Mouse (Mus musculus) left cerebral cortex, adult 9 months (tissue): Measurements from ENCODE around the gene Ifitm1.
"Not testable (repeated sequence)": the region's sequence is repeated elsewhere in the genome, so short reads cannot be mapped to it uniquely, and the experiment has no call there.

Experiments
- DNase-seq, 2 experiments: peaks; one replicate each; pipeline ENCODE4 v3.0.0; 2022; ENCODE audit warnings: low spot score in 2 of 2

Gene Ifitm1

GRCm38 (mm10) chr7:140974940-140975339, 7.9 kb downstream of the Ifitm1 start:
- DNase-seq = no peak

DNA sequence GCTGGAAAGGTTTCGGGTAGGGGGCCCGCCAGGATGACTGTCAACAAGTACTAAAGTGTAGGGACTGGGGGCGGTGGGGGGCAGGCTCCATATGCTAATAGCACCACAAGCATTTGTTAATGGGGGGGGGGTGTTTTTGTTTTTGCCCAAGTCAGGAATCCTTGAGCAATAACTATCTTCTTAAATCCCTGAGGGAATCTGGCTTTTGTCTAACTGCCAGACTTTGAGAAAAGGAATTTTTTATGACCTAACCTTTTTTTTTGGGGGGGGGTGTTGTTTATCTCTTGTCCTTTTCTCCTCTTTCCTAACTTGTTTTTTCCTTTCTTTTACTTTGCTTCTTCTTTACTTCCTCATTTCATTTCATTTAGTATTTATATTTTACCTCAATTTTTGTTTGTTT, 8.4 kb downstream of the Ifitm1 start:
- DNase-seq = no peak

DNA sequence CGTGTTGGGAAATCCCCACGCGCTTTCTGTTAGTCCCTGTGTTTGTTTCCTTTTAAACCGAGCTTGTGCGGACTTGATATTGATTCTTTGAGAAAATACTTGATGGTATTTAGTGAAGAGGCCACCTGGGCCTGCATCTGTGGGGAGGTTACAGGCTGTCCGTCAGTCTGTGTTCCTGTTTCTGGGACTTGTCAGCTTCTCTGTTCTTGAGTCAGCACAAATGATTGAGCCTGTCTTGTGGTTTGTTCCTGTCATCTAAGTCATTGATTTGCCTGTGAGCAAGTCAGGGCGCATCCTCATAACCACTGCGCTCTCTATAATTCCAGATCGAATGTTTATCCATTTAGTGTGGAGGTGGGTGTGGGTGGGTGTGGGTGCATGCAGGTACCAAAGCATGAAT, 9.7 kb downstream of the Ifitm1 start:
- DNase-seq = not testable (repeated sequence)

DNA sequence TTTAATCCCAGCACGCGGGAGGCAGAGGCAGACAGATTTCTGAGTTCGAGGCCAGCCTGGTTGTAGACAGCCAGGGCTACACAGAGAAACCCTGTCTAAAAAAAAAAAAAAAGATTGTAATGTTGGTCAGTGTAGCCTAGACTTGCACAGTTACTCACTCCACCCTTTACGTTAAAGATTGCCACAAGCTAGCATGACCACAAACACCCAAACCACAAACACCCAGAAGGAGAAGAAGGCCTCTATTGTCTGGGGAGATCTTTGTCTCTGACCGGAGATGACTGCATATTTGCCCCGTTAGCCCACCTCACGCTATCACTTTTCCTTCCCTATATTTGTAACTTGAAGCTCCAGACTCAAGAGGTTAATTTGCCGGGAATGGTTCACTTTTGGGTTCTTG, 14.7 kb downstream of the Ifitm1 start:
- no peak for DNase-seq

DNA sequence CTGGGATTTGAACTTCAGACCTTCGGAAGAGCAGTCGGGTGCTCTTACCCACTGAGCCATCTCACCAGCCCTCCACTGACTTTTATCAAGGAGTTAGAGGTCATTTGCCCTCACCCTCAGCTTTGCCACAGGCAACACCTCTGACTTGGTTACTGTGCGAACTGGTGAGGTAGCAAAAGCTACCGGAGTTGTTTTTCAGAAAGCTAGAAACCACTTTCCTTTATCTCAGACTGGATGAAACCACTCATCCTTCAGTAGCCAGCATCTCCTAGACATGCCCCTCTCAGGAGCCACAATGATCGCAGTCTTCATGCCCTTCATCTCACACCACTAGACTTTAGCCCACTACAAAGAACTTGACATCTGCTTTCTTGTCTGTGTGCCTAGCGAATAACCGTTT, 15.9 kb downstream of the Ifitm1 start:
- no peak for DNase-seq

- peak in 1 of 2 experiments; percentile 57 for DNase-seq
Measured at GRCm38 (mm10) chr7:140987182-140988138, 20.4 kb downstream of the Ifitm1 start.

GRCm38 (mm10) chr7:140989022-140989421, 22.0 kb downstream of the Ifitm1 start:
- DNase-seq = no peak

GRCm38 (mm10) chr7:140990185-140990584, 23.2 kb downstream of the Ifitm1 start:
- DNase-seq = no peak

DNA sequence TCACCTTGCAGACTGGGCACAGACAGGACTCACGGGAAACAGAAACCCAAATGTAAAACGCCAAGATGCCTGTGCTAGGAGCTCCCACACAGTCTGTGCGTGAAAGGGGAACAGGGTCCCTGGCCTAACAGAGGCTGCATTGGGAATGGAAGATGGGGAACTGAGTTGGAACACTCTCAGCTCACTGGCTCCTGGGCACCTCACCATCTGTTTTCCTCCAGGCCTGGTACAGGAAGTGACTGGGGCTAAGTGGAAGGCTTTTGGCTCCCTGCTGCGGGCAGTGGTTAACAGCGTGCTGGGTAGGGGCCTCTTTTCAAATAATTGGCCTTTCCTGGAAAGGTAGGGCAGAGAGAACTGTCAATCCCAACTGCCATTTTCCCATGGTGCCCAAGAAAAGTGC, 23.6 kb downstream of the Ifitm1 start:
- DNase-seq = no peak

DNA sequence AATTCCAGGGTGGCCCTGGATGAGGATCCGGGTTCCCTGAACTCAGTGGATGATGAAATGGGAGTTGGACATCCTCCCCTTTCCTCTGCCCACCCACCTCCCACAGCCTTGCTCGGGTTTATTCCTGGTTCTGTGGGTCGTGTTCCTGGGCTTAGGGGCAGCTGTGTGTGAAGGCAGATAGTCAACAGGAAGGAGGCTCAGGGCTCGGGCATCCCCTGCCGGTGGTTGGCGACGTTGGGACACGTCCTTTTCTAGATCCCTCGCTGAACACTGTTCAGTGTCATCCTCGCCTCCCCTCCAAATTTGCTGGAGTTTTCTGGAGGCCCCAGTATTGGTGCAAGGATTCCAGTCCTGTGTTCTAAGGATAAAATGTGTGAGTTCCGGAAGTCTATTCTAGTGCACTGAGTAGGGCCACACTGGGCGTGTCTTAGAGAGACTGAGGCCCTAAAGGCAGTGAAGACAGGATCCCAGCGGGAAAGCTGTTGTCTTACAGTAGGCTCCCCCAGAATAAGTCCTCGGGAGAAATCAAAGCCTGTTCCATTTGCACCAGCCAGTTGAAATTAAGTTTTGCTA, 24.2 kb downstream of the Ifitm1 start:
- DNase-seq = no peak

DNA sequence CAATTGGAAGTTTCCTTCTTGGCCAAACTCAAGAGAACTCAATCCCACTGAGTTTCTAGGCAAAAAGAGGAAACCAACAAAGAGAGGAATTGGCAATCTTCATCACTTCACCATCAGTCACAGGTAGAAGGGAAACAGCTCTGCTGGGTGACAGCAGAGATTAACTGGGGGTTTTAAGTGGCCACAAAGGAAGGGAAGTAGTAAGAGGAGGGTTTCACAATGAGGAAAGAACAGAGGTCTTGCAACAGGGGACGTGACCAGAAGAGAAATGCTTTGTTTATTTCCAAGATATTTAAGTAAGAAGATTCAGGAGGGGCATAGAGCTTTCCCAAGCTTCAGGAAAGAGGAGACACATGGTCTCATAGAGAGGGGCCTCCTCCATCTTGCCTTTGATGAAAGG, 30.8 kb downstream of the Ifitm1 start:
- no peak for DNase-seq

GRCm38 (mm10) chr7:140998853-140999700, 32.1 kb downstream of the Ifitm1 start:
- no peak for DNase-seq

DNA sequence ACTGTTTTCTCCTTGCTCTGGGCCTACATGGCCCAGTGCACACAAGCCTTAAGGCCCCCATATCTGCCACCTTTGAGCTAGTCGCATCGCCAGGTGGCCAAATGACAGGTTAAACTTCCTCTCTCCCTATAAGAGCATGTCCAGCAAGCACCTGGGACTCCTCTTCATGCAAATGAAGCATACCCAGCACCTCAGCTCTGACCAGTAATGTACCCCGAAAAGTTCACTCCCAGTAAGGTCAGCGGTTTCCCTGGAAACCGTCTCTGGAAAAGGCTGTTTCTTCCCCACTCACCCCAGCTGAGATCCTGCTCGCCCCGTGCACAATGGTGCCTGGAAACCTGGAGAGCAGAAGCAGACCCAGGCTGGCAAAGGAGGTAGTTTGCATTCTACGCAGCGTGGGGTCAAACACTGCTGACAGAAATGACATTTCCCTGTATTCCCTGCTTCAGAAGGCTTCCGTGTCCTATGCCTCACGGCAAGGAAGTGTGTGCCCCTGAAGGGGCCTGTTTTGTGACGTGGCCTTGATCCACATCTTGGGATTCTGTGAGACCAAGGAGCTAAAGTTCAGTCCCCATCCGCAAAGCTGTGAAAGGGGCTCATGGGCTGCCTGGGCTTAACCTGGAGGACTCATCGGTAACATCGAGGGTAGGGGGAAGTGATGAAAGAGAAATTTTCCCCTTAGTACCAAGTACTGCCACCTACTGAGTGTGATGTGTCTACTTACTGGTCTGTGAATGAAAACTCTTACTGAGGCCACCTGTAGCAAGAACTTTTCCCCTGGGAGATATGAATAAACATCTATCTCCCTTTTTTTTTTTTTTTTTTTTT, 34.1 kb downstream of the Ifitm1 start:
- DNase-seq = no peak

GRCm38 (mm10) chr7:141003248-141004010, 36.4 kb downstream of the Ifitm1 start:
- no peak for DNase-seq

GRCm38 (mm10) chr7:141006446-141006845, 39.4 kb downstream of the Ifitm1 start:
- no peak for DNase-seq

DNA sequence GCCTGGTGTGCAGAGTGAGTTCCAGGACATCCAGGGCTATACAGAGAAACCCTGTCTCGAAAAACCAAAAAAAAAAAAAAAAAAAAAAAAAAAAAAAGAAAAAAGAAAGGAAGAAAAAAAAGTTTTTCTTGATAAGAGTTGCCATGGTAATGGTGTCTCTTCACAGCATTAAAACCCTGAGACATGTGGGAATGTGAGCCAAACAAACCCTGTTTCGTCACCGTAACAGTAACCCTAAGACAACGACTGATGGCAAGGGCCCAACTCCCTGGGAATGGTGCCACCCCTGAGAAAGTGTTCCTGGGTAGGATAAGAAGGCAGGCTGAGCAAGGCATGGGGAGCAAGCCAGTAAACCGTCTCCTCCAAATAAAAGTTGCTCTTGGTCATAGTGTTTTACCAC, 39.9 kb downstream of the Ifitm1 start:
- DNase-seq = peak in 1 of 2 experiments; percentile 28

DNA sequence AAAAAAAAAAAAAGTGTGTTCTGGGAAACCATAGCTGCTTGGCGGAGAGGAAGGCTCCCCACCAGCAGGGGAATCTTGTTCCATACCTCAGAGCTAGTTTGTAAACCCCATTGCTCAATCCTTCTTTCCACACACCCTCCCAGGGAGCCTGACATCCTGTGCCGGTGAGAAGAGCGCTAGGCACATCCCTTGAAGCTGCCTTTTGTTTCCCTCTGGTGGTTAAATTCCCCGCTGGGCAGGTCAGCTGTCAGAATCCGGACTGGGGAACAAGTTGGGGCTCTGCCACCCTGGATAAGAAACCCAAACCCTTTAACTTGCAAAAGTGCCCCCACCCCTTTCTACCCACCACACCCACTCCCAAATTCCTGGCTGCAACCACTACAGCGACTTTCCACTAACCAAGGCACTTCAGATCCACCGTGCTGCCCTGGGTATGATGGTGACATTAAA, 41.3 kb downstream of the Ifitm1 start:
- DNase-seq = no peak

DNA sequence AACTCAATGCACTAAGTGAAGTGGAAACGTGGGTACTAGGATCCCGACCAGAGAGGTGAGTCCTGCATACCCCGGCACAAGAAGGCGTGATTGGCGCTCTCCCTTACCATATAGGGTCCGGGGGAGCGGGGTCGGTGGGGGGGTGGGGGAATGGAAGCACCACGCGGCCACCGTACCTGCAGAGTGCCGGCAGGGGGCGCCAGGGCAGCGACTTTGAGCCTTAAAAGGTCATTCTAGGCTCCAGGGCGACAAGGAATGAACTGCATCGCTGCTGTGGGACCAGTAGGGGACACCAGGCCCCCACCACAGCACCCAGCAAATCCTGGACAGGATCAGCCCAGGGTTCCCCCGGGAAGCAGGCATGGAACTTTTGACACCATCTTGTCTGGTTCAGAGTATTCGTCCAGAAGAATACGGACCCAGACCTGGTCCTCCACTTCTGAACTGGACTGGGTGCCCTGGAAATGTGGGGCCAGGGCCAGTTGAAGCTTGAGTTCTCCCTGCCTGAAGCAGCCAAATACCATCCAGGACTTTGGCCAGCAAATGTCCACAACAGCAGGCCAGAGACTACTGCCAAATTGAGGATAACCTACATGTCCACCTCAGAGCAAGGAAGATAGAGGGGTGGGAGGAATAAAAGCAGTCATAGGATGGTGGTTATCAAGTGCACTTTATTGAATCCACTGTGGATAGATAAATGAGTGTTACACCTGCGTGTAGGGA, 42.1 kb downstream of the Ifitm1 start:
- peak in 1 of 2 experiments; percentile 60 for DNase-seq

GRCm38 (mm10) chr7:141009665-141010064, 42.6 kb downstream of the Ifitm1 start:
- DNase-seq = no peak

DNA sequence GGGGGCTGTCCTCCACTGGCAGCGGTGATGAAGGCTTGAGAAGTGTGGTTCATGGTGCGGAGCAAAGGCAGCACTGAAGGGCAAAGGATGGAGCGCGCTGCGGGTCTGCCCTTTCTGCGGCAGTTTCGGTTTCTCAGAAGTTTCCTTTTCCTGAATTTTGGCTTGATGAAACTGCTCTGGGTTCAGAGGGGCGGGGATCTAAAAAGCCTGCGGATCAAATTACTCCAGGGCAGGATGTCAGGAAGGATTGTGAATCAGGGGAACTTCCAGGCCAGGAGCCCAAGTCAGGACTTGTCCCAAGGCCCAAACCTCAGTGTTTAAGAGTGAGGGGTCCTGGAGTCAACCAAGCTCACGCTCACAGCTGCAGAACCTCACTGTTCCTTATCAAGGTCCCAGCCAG, 43.6 kb downstream of the Ifitm1 start, which contains the start of gene Ifitm3:
Gene Ifitm3, minus strand, starts transcription at position 178 of the 400 bp plus-strand sequence.
- no peak for DNase-seq
